Mouse (Mus musculus) embryonic facial prominence, embryonic 14.5 days (tissue): Measurements from ENCODE around the gene Mettl26. TPM values are rescaled to one million over a fixed set of nuclear protein-coding genes. Genes with fewer than 3 reads are reported as not detected.

Source experiments
- ATAC-seq: fragments of 200-750 bp; cut with Nextera tagmentation; 2 replicates; pipeline ENCODE4 v1.8.0; 2017; ENCODE audit warnings: low read depth, moderate number of reproducible peaks, moderate TSS enrichment
- DNase-seq: peaks from one replicate; pipeline ENCODE4 v3.0.0-alpha.2; 2015; ENCODE audit warnings: low spot score
- H3K27ac ChIP-seq: fragments of 300-500 bp; sonication (generic); replicated peaks from 2 replicates; pipeline ENCODE4 v1.5.1; 2014; ENCODE audit warnings: low read depth, mild to moderate bottlenecking, low read length, moderate library complexity
- H3K27me3 ChIP-seq: fragments of 300-500 bp; sonication (generic); replicated peaks from 2 replicates; pipeline ENCODE4 v1.6.1; 2014; ENCODE audit warnings: low read length; ENCODE audit not compliant: control insufficient read depth, insufficient read depth
- H3K36me3 ChIP-seq: fragments of 300-500 bp; sonication (generic); 2 replicates; pipeline ENCODE4 v1.6.1; 2014; ENCODE audit warnings: low read length, mixed read lengths; ENCODE audit not compliant: control insufficient read depth, insufficient read depth
- H3K4me1 ChIP-seq: fragments of 300-500 bp; sonication (generic); 2 replicates; pipeline ENCODE4 v1.6.1; 2014; ENCODE audit warnings: antibody characterized with exemption, low read length; ENCODE audit not compliant: control insufficient read depth, insufficient read depth
- H3K4me2 ChIP-seq: fragments of 300-500 bp; sonication (generic); 2 replicates; pipeline ENCODE4 v1.6.1; 2014; ENCODE audit warnings: low read depth, mild to moderate bottlenecking, low read length, moderate library complexity, mixed read lengths
- H3K4me3 ChIP-seq: fragments of 300-500 bp; sonication (generic); 2 replicates; pipeline ENCODE4 v1.5.1; 2014; ENCODE audit warnings: low read depth, mild to moderate bottlenecking, low read length
- H3K9ac ChIP-seq: fragments of 300-500 bp; sonication (generic); 2 replicates; pipeline ENCODE4 v1.6.1; 2014; ENCODE audit warnings: low read depth, mild to moderate bottlenecking, low read length, moderate library complexity, mixed read lengths
- H3K9me3 ChIP-seq: fragments of 300-500 bp; sonication (generic); 2 replicates; pipeline ENCODE4 v1.6.1; 2016; ENCODE audit warnings: low read length; ENCODE audit not compliant: control insufficient read depth
- WGBS: fragments of 180-500 bp; shearing (Covaris S2); extraction: QIAGEN DNeasy Blood & Tissue Kit; methylation state at CpG from one replicate; pipeline ENCODE4 v1.1.7; 2014; 5-methylcytosine and 5-hydroxymethylcytosine counted together
- polyA plus RNA-seq: library from polyadenylated mRNA; unstranded; fragments of >200 nt; fragmentation: Nextera tagmentation; extraction: Ambion mirVana; gene quantifications from 2 replicates; pipeline ENCODE4 v1.2.1, GENCODE M21; 2014

The Mettl26 gene
- 40.6 and 44.1 TPM in 2 replicates for polyA plus RNA-seq

DNA sequence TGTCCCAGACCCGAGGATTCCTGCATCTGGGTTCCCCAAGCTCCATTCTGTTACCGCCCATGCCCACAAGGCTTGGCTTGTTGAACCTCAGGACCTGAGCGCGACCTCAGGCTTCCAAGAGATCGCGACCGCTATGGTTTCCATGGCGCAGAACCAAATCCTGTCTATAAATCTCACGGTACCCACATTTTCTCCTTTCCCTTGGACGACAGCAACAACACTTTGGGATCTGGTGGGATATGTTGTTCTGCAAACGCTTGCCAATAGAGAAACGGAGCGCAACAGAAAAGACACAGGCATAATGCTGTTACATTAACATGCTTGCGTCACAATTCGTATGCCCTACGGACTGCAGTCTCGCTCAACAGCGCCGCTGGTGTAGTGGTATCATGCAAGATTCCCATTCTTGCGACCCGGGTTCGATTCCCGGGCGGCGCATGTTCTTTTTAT, at the start of gene Mettl26:
TSS of gene Mettl26 (plus strand) at position 354 of the 450 bp plus-strand sequence.
- peaks cover 7% of the 10 kb centered on the region; the same call in 1 of the 2 replicates for H3K4me1 ChIP-seq
- peak within 1 kb of the TSS; percentile 78 for H3K9ac ChIP-seq
- DNase-seq = peak; percentile 94
- H3K4me3 ChIP-seq = peak within 1 kb of the TSS; percentile 79
- ATAC-seq = peak; percentile 80
- 1% methylated on average over 25 of the region's 25 CpGs for WGBS
- peak within 1 kb of the TSS; percentile 94 for H3K27ac ChIP-seq
- H3K4me2 ChIP-seq = peak within 1 kb of the TSS; percentile 85
- no peaks in the 10 kb centered on the region for H3K27me3 ChIP-seq
- peaks cover 15% of the 10 kb centered on the region for H3K36me3 ChIP-seq
- no peaks in the 10 kb centered on the region for H3K9me3 ChIP-seq

DNA sequence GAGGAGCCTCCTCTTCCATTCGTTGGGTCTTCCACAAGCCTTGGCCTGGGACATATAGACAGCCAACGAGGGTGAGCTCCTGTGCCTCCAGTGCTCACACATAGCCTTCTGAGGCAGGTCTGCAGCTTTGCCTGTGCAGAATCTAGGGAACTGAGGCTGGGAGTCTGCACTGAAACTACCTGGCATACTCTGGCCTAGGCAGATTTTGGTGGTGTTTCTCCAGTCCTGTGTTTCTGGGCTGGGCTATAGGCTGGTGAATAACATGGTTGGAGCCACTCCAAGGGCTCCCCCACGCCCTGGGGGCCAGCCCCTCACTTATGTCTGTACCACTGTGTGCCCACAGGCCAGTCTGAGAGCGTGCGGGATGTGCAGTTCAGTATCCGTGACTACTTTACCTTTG, 49.6 kb upstream of the Mettl26 start:
- Histone ChIP-seq H3K9ac (no peak overlapping the region), H3K27ac (no peak overlapping the region), H3K36me3 (peaks cover 30% of the 10 kb centered on the region), H3K4me1 (peaks cover 18% of the 10 kb centered on the region), H3K4me2 (no peak overlapping the region), H3K27me3 (peaks cover 9% of the 10 kb centered on the region), H3K9me3 (no peaks in the 10 kb centered on the region), H3K4me3 (no peak overlapping the region)
- ATAC-seq (no peak), DNase-seq (no peak)
- WGBS = 88% methylated on average over 6 of the region's 6 CpGs

DNA sequence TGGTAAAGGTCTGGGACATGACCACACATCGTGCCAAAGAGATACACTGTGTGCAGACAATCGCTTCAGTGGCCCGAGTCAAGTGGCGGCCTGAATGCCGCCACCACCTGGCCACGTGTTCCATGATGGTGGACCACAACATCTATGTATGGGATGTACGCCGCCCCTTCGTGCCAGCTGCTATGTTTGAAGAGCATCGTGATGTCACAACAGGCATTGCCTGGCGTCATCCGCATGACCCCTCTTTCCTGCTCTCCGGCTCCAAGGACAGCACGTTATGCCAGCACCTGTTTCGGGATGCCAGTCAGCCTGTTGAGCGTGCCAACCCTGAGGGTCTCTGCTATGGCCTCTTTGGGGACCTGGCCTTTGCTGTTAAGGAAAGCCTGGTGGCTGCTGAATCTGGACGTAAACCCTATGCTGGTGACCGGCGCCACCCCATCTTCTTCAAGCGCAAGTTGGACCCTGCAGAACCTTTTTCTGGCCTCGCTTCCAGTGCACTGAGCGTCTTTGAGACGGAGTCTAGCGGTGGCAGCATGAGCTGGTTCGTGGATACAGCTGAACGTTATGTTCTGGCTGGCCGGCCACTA, 48.8 kb upstream of the Mettl26 start:
- peaks cover 2% of the 10 kb centered on the region; the same call in 1 of the 2 replicates for H3K27me3 ChIP-seq
- H3K9ac ChIP-seq = no peak overlapping the region
- no peak overlapping the region for H3K4me3 ChIP-seq
- H3K27ac ChIP-seq = no peak overlapping the region
- no peaks in the 10 kb centered on the region for H3K9me3 ChIP-seq
- DNase-seq (no peak), ATAC-seq (no peak)
- no peak overlapping the region for H3K4me2 ChIP-seq
- 94% methylated on average over 27 of the region's 27 CpGs for WGBS
- H3K36me3 ChIP-seq = peaks cover 38% of the 10 kb centered on the region
- H3K4me1 ChIP-seq = peaks cover 25% of the 10 kb centered on the region

DNA sequence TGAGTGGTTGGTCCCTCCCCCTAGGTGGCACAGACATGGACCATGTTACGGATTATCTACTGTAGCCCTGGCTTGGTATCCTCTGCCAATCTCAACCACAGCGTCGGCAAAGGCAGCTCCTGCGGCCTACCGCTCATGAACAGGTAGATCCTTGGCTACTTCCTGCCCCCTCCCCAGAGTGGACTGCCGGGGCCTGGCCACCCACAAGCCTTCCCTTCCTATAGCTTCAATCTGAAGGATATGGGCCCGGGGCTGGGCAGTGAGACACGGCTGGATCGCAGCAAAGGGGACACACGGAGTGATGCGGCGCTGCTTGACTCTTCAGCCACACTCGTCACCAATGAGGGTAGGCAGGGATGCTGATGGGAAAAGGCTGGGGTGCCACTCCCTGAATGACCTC, 47.9 kb upstream of the Mettl26 start:
- 97% methylated on average over 13 of the region's 13 CpGs for WGBS
- DNase-seq = no peak

GRCm38 (mm10) chr17:25827546-25828222, 47.2 kb upstream of the Mettl26 start:
- ATAC-seq = no peak
- WGBS = 93% methylated on average over 19 of the region's 22 CpGs
- H3K4me2 ChIP-seq = no peak overlapping the region
- H3K36me3 ChIP-seq = peaks cover 45% of the 10 kb centered on the region
- no peak overlapping the region for H3K9ac ChIP-seq
- H3K4me1 ChIP-seq = peaks cover 35% of the 10 kb centered on the region
- no peak overlapping the region for H3K4me3 ChIP-seq
- no peaks in the 10 kb centered on the region for H3K9me3 ChIP-seq
- H3K27ac ChIP-seq = no peak overlapping the region
- H3K27me3 ChIP-seq = no peaks in the 10 kb centered on the region
- DNase-seq = no peak

More for the DNA sequence above, 47.9 kb upstream of the Mettl26 start:
- ATAC-seq = no peak
- peaks cover 45% of the 10 kb centered on the region for H3K36me3 ChIP-seq
- H3K27me3 ChIP-seq = no peaks in the 10 kb centered on the region
- H3K9ac ChIP-seq = no peak overlapping the region
- no peaks in the 10 kb centered on the region for H3K9me3 ChIP-seq
- H3K4me3 ChIP-seq = no peak overlapping the region
- no peak overlapping the region for H3K4me2 ChIP-seq
- H3K27ac ChIP-seq = no peak overlapping the region
- peaks cover 34% of the 10 kb centered on the region for H3K4me1 ChIP-seq

GRCm38 (mm10) chr17:25828223-25828594, 46.7 kb upstream of the Mettl26 start:
- Histone ChIP-seq H3K27me3 (no peaks in the 10 kb centered on the region), H3K4me1 (peaks cover 35% of the 10 kb centered on the region), H3K4me2 (peak overlapping the region; percentile 76), H3K9me3 (no peaks in the 10 kb centered on the region), H3K9ac (peak overlapping the region; percentile 76; the same call in 1 of the 2 replicates), H3K4me3 (peak overlapping the region; percentile 52), H3K27ac (no peak overlapping the region; the same call in 1 of the 2 replicates), H3K36me3 (peaks cover 45% of the 10 kb centered on the region)
- WGBS = 81% methylated on average over 8 of the region's 8 CpGs
- no peak for ATAC-seq
- DNase-seq = no peak

GRCm38 (mm10) chr17:25828712-25829557, 45.9 kb upstream of the Mettl26 start, which contains the start of gene Jmjd8:
Gene Jmjd8, plus strand, starts transcription at chr17:25828867.
- ATAC-seq = peak; percentile 62
- H3K4me2 ChIP-seq = peak within 1 kb of the TSS; percentile 76
- H3K36me3 ChIP-seq = peaks cover 45% of the 10 kb centered on the region
- H3K9me3 ChIP-seq = no peaks in the 10 kb centered on the region
- 2% methylated on average over 32 of the region's 32 CpGs for WGBS
- H3K4me3 ChIP-seq = peak within 1 kb of the TSS; percentile 52
- peaks cover 36% of the 10 kb centered on the region for H3K4me1 ChIP-seq
- H3K9ac ChIP-seq = peak within 1 kb of the TSS; percentile 76
- no peaks in the 10 kb centered on the region for H3K27me3 ChIP-seq
- peak within 1 kb of the TSS; percentile 90 for H3K27ac ChIP-seq
- DNase-seq = peak; percentile 94

DNA sequence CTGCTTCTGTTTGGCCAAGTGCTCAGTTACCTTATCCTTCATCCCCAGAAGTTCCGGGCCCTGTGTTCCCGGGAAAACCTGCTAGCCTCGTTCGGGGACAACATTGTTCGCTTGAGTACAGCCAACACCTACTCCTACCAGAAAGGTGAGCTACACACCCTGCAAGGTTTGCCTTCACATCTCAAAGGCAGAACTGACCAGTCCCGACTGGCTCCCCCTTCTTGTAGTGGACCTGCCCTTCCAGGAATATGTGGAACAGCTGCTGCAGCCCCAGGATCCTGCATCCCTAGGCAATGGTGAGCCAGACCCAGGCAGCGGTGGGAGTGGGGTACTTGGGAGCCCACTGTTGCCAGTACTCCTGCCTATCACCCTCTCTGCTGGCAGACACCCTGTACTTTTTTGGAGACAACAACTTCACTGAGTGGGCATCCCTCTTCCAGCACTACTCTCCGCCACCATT, 45.3 kb upstream of the Mettl26 start:
- Histone ChIP-seq H3K9me3 (no peaks in the 10 kb centered on the region), H3K4me3 (peak overlapping the region; percentile 52), H3K4me1 (peaks cover 36% of the 10 kb centered on the region), H3K27me3 (no peaks in the 10 kb centered on the region), H3K36me3 (peaks cover 45% of the 10 kb centered on the region), H3K27ac (peak overlapping the region; percentile 90), H3K4me2 (peak overlapping the region; percentile 76), H3K9ac (peak overlapping the region; percentile 76)
- DNase-seq = no peak
- 31% methylated on average over 8 of the region's 8 CpGs for WGBS
- no peak for ATAC-seq
